Mouse (Mus musculus) liver, postnatal 0 days (tissue): ENCODE data around the gene Cuedc1. TPM values are rescaled to one million over a fixed set of nuclear protein-coding genes. Genes with fewer than 3 reads are reported as not detected.

Experiments used
- ATAC-seq: fragments of 200-750 bp; cut with Nextera tagmentation; 2 replicates; pipeline ENCODE4 v1.8.0; 2017; ENCODE audit warnings: mild to moderate bottlenecking, moderate library complexity
- DNase-seq: peaks from one replicate; pipeline ENCODE4 v3.0.0-alpha.2; 2016
- H3K27ac ChIP-seq: fragments of 300-500 bp; sonication (generic); 2 replicates; pipeline ENCODE4 v1.5.1; 2014; ENCODE audit warnings: antibody characterized with exemption, moderate library complexity, mild to moderate bottlenecking, low read depth
- H3K27me3 ChIP-seq: fragments of 300-500 bp; sonication (generic); 2 replicates; pipeline ENCODE4 v1.6.1; 2014; ENCODE audit warnings: low read length, control low read depth, mixed read lengths; ENCODE audit not compliant: insufficient read depth
- H3K36me3 ChIP-seq: fragments of 300-500 bp; sonication (generic); replicated peaks from 2 replicates; pipeline ENCODE4 v1.6.1; 2014; ENCODE audit warnings: mild to moderate bottlenecking, control low read depth, low read length, moderate library complexity, mixed read lengths; ENCODE audit not compliant: insufficient read depth
- H3K4me1 ChIP-seq: fragments of 300-500 bp; sonication (generic); 2 replicates; pipeline ENCODE4 v1.6.1; 2014; ENCODE audit warnings: antibody characterized with exemption, mild to moderate bottlenecking, control low read depth; ENCODE audit not compliant: insufficient read depth
- H3K4me2 ChIP-seq: fragments of 300-500 bp; sonication (generic); 2 replicates; pipeline ENCODE4 v1.6.1; 2014; ENCODE audit warnings: low read depth, mild to moderate bottlenecking, low read length, moderate library complexity, mixed read lengths
- H3K4me3 ChIP-seq: fragments of 300-500 bp; sonication (generic); 2 replicates; pipeline ENCODE4 v1.5.1; 2014; ENCODE audit warnings: low read depth, low read length
- H3K9ac ChIP-seq: fragments of 300-500 bp; sonication (generic); replicated peaks from 2 replicates; pipeline ENCODE4 v1.6.1; 2014; ENCODE audit warnings: mild to moderate bottlenecking, moderate library complexity
- H3K9me3 ChIP-seq: fragments of 300-500 bp; sonication (generic); 2 replicates; pipeline ENCODE4 v1.6.1; 2016; ENCODE audit warnings: mild to moderate bottlenecking, control low read depth, low read length, mixed read lengths
- CTCF ChIP-seq: sonication (generic); IDR thresholded peaks from 2 replicates; pipeline ENCODE4 v1.5.1; 2016; ENCODE audit warnings: antibody characterized with exemption, low read depth
- EP300 ChIP-seq: IDR thresholded peaks from 2 replicates; pipeline ENCODE4 v1.6.1; 2016; ENCODE audit warnings: antibody characterized with exemption, low read depth, mild to moderate bottlenecking
- WGBS: fragments of 180-500 bp; shearing (Covaris S2); extraction: QIAGEN DNeasy Blood & Tissue Kit; methylation state at CpG from one replicate; pipeline ENCODE4 v1.1.7; 2014; ENCODE audit not compliant: insufficient replicate concordance; 5-methylcytosine and 5-hydroxymethylcytosine counted together
- polyA plus RNA-seq: library from polyadenylated mRNA; unstranded; fragments of >200 nt; fragmentation: Nextera tagmentation; extraction: Ambion mirVana; gene quantifications from 2 replicates; pipeline ENCODE4 v1.2.1, GENCODE M21; 2015

Gene Cuedc1
- polyA plus RNA-seq, 1 experiment from 2014 or later: 1.2 TPM

GRCm38 (mm10) chr11:88105494-88106291 lies 7.8 kb downstream of the Cuedc1 start:
- no peak for TF ChIP-seq CTCF
- no peak for TF ChIP-seq EP300
- Histone ChIP-seq H3K4me1 (peaks cover 3% of the 10 kb centered on the region; the same call in 1 of the 2 replicates), H3K9me3 (no peaks in the 10 kb centered on the region), H3K27me3 (0 out of 2 replicates have a peak, but pooled peaks cover 3% of the 10 kb centered on the region), H3K4me2 (no peak overlapping the region), H3K27ac (no peak overlapping the region), H3K4me3 (no peak overlapping the region), H3K36me3 (no peaks in the 10 kb centered on the region), H3K9ac (no peak overlapping the region)
- DNase-seq: no peak
- ATAC-seq: no peak
- 65% methylated on average over 6 of the region's 6 CpGs for WGBS

DNA sequence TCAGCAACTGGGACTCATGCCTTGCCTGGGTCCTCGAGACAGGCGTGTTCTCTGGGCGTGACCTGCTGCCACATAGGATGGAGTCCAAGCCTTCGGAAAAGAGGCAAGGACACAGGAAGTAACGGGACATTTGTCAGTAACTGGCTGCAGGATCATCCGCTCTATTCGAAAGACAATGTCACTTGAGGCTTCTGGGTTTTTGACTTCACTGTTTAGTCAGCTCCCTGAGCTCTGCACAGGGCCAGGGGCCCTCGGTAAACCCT lies 8.4 kb downstream of the Cuedc1 start:
- no peak overlapping the region for H3K4me3 ChIP-seq
- ATAC-seq: no peak
- H3K9ac ChIP-seq: no peak overlapping the region
- peaks cover 3% of the 10 kb centered on the region; the same call in 1 of the 2 replicates for H3K4me1 ChIP-seq
- H3K9me3 ChIP-seq: no peaks in the 10 kb centered on the region
- H3K36me3 ChIP-seq: no peaks in the 10 kb centered on the region
- 59% methylated on average over 8 of the region's 8 CpGs for WGBS
- no peak for DNase-seq
- no peak overlapping the region for H3K4me2 ChIP-seq
- no peak overlapping the region for H3K27ac ChIP-seq
- TF ChIP-seq EP300: no peak
- no peak for TF ChIP-seq CTCF
- 0 out of 2 replicates have a peak, but pooled peaks cover 3% of the 10 kb centered on the region for H3K27me3 ChIP-seq

- 16% methylated on average over 4 of the region's 4 CpGs for WGBS
- TF ChIP-seq EP300: no peak
- DNase-seq: no peak
- Histone ChIP-seq H3K9me3 (no peaks in the 10 kb centered on the region), H3K36me3 (no peaks in the 10 kb centered on the region), H3K4me3 (no peak overlapping the region), H3K4me1 (peaks cover 3% of the 10 kb centered on the region; the same call in 1 of the 2 replicates), H3K9ac (no peak overlapping the region), H3K27me3 (no peaks in the 10 kb centered on the region), H3K27ac (no peak overlapping the region), H3K4me2 (no peak overlapping the region)
- no peak for ATAC-seq
Observed at GRCm38 (mm10) chr11:88107365-88107764, 9.5 kb downstream of the Cuedc1 start.

DNA sequence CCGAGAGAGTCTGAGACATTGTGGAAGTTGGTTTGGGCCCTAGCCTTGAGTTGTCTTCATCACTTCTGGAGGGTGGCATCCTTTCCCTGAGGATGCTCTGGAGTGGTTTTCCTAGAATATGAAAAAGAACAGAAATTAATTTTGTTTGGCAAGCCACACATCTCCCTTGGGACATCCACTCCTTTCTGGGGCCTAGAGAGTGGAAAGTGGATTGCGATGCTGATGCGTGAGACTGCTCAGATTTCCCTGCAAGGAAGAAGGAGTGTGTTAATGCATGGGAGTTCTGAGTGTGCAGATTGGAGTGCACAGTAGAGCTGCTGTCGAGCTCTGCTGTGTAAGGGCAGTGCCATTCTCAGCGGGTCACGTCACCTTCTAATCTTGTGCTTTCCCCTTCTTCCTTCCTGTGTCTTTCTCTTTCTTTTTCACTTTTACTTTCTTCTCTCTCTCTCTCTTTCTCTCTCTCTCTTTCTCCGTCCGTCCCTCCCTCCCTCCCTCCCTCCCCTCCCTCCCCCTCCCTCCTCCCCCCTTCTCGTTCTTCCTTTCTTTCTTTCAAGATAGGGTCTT lies 12.3 kb downstream of the Cuedc1 start:
- TF ChIP-seq EP300 (no peak), CTCF (no peak)
- Histone ChIP-seq H3K4me1 (peaks cover 8% of the 10 kb centered on the region; the same call in 1 of the 2 replicates), H3K27me3 (no peaks in the 10 kb centered on the region), H3K9ac (no peak overlapping the region), H3K4me3 (no peak overlapping the region), H3K9me3 (no peaks in the 10 kb centered on the region), H3K27ac (no peak overlapping the region), H3K36me3 (no peaks in the 10 kb centered on the region), H3K4me2 (no peak overlapping the region)
- WGBS: 62% methylated on average over 9 of the region's 9 CpGs
- no peak for ATAC-seq
- DNase-seq: no peak

- Histone ChIP-seq H3K27ac (no peak overlapping the region), H3K36me3 (no peaks in the 10 kb centered on the region), H3K4me1 (peaks cover 13% of the 10 kb centered on the region), H3K4me2 (no peak overlapping the region), H3K9ac (no peak overlapping the region), H3K4me3 (no peak overlapping the region), H3K27me3 (no peaks in the 10 kb centered on the region), H3K9me3 (no peaks in the 10 kb centered on the region)
- DNase-seq: no peak
- 77% methylated on average over 13 of the region's 13 CpGs for WGBS
- no peak for ATAC-seq
- TF ChIP-seq EP300 (no peak), CTCF (no peak)
Observed at GRCm38 (mm10) chr11:88112078-88112477, 14.2 kb downstream of the Cuedc1 start.

DNA sequence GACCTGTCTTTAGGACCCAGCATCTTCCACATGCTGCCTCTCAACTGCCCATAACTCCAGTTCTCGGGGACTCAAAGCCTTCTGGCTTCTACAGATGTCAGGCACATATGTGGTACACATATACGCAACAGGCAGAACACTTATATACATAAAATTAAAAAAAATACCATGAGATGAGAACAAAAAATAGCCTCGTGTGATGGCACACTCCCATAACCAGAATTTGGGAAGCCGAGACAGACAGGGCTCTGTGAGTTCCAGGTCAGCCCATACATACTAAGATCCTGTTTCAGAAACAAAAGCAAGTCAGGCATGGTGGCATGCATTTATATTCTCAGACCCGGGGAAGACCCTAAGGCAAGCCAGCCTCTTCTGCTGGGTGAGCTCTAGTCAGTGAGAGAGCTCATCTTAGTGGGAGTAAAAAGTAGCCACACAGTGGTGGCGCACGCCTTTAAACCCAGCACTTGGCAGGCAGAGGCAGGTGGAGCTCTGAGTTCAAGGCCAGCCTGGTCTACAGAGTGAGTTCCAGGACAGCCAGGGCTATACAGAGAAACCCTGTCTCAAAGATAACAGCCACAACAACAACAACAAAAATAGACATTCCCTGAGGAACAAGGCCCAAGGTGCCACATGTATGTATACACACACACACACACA lies 14.9 kb downstream of the Cuedc1 start:
- DNase-seq: no peak
- Histone ChIP-seq H3K36me3 (no peaks in the 10 kb centered on the region), H3K9ac (no peak overlapping the region), H3K4me1 (peaks cover 16% of the 10 kb centered on the region), H3K27me3 (no peaks in the 10 kb centered on the region), H3K4me3 (no peak overlapping the region), H3K9me3 (no peaks in the 10 kb centered on the region), H3K27ac (no peak overlapping the region), H3K4me2 (no peak overlapping the region)
- WGBS: 78% methylated on average over 7 of the region's 7 CpGs
- no peak for TF ChIP-seq CTCF
- TF ChIP-seq EP300: no peak
- ATAC-seq: no peak
